In the genomic region with DNA sequence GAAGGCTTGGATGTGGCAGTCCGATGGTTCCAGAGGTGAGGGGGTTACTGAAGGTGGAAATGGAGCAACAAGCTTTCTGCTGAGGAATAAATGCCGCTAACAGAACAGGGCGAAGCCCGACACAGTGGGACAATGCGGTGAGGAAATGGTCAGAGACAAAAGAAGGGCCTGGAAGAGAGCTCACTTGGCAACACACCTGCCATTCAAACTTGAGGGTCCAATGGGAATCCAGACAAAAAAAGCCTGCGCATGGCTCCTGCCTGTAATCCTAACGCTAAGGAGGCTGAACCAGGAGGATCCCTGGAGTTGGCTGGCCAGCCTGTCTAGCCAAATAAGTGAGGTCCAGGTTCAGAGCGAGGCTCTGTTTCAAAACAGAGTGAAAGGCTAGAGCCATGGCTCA, we compare ENCODE assay signal across 30 mouse cellular contexts. TPM values are rescaled to one million over a fixed set of nuclear protein-coding genes. Genes with fewer than 3 reads are reported as not detected.
DNase-seq lines count a peak whose midpoint lies in the region; ATAC-seq lines count a peak whose summit lies in the region.
"Had no signal": no experiment of that assay in that cellular context is flagged by ENCODE, and none has a peak within 500 bp of the region (broad histone marks: within the 10 kb centered on the region; RNA-seq: fewer than 3 reads in every experiment).

No protein-coding gene starts in this region.

- no peak overlapping the region for H3K4me2 ChIP-seq in forebrain, embryonic 11.5 days (ENCODE audit: low read depth, low read length, severe bottlenecking)
- H3K4me2 ChIP-seq in forebrain, embryonic 13.5 days = no peak overlapping the region
- H3K4me2 ChIP-seq: embryonic facial prominence, embryonic 12.5 days; embryonic facial prominence, embryonic 15.5 days; forebrain, embryonic 12.5 days; heart, embryonic 13.5 days; hindbrain, embryonic 14.5 days had no signal

- H3K27ac ChIP-seq in forebrain, embryonic 11.5 days (ENCODE audit: low read depth, low read length) = no peak overlapping the region
- H3K27ac ChIP-seq in forebrain, embryonic 13.5 days = no peak overlapping the region
- H3K27ac ChIP-seq: embryonic facial prominence, embryonic 12.5 days; embryonic facial prominence, embryonic 15.5 days; forebrain, embryonic 12.5 days; heart, adult 2 months; heart, embryonic 10.5 days; heart, embryonic 13.5 days; hindbrain, embryonic 14.5 days; hindbrain, postnatal 0 days had no signal

- no peaks in the 10 kb centered on the region for H3K36me3 ChIP-seq in forebrain, embryonic 11.5 days (ENCODE audit: control insufficient read depth, insufficient read depth, low read length)
- H3K36me3 ChIP-seq in forebrain, embryonic 13.5 days (ENCODE audit: poor library complexity, severe bottlenecking) = no peaks in the 10 kb centered on the region
- H3K36me3 ChIP-seq: embryonic facial prominence, embryonic 12.5 days; embryonic facial prominence, embryonic 15.5 days; forebrain, embryonic 12.5 days; heart, embryonic 10.5 days; heart, embryonic 13.5 days had no signal

- no peak overlapping the region for H3K9ac ChIP-seq in forebrain, embryonic 11.5 days (ENCODE audit: low read length)
- no peak overlapping the region for H3K9ac ChIP-seq in forebrain, embryonic 13.5 days
- H3K9ac ChIP-seq: embryonic facial prominence, embryonic 12.5 days; embryonic facial prominence, embryonic 15.5 days; forebrain, embryonic 12.5 days; heart, embryonic 13.5 days; hindbrain, embryonic 14.5 days had no signal

- H3K27me3 ChIP-seq in forebrain, embryonic 11.5 days (ENCODE audit: control insufficient read depth, insufficient read depth, low read length) = no peaks in the 10 kb centered on the region
- H3K27me3 ChIP-seq in forebrain, embryonic 13.5 days = no peaks in the 10 kb centered on the region
- H3K27me3 ChIP-seq: embryonic facial prominence, embryonic 12.5 days; embryonic facial prominence, embryonic 15.5 days; forebrain, embryonic 12.5 days had no signal

- no peaks in the 10 kb centered on the region; the same call in 1 of the 2 replicates for H3K4me1 ChIP-seq in forebrain, embryonic 11.5 days (replicated peaks; ENCODE audit: control insufficient read depth, insufficient read depth, low read length)
- H3K4me1 ChIP-seq in forebrain, embryonic 13.5 days = peaks cover 10% of the 10 kb centered on the region; the same call in 1 of the 2 replicates
- H3K4me1 ChIP-seq: embryonic facial prominence, embryonic 12.5 days; heart, embryonic 13.5 days had no signal

- no peak for ATAC-seq in forebrain, embryonic 11.5 days (replicated peaks; ENCODE audit: low FRiP score)
- no peak for ATAC-seq in forebrain, embryonic 13.5 days
- ATAC-seq: forebrain, embryonic 16.5 days; hindbrain, postnatal 0 days; inflammation-experienced regulatory T-cells, adult 6 months; intestine, embryonic 16.5 days had no signal

- H3K4me3 ChIP-seq in forebrain, embryonic 11.5 days (ENCODE audit: low read depth, low read length) = no peak overlapping the region
- H3K4me3 ChIP-seq in forebrain, embryonic 13.5 days = no peak overlapping the region
- H3K4me3 ChIP-seq: embryonic facial prominence, embryonic 12.5 days; embryonic facial prominence, embryonic 15.5 days; forebrain, embryonic 12.5 days; heart, adult 2 months; heart, embryonic 10.5 days; heart, embryonic 13.5 days had no signal

- H3K9me3 ChIP-seq in forebrain, embryonic 11.5 days (ENCODE audit: control insufficient read depth, low read length) = no peaks in the 10 kb centered on the region
- no peaks in the 10 kb centered on the region for H3K9me3 ChIP-seq in forebrain, embryonic 13.5 days (replicated peaks)
- H3K9me3 ChIP-seq: embryonic facial prominence, embryonic 12.5 days; embryonic facial prominence, embryonic 15.5 days; forebrain, embryonic 12.5 days; heart, embryonic 10.5 days; heart, embryonic 13.5 days had no signal

- 91% methylated on average over 8 of the region's 8 CpGs for WGBS in forebrain, embryonic 11.5 days
- WGBS in forebrain, embryonic 13.5 days = 96% methylated on average over 8 of the region's 8 CpGs

- DNase-seq in forebrain, embryonic 11.5 days (ENCODE audit: low spot score) = peak; percentile 38
- DNase-seq in 416B (ENCODE audit: low read depth) (peak; percentile 12), ES-CJ7 (ENCODE audit: low read depth, low spot score) (peak; percentile 68), WW6 (ENCODE audit: low read depth, low spot score) (peak; percentile 46)
- no peak for DNase-seq in embryo, embryonic 11 days
- DNase-seq in left cerebral cortex, adult 11 months (ENCODE audit: low spot score) = no peak
- no peak for DNase-seq in layer of hippocampus, postnatal 36 days
- DNase-seq: adrenal gland, adult 2 months; adrenal gland, postnatal 25 days; B cell, adult 2 months; cerebellum, adult 11-12 months; cerebellum, adult 8-10 months; cerebellum, postnatal 14 days; gastrocnemius, postnatal 10 days; gastrocnemius, postnatal 36 days; heart, adult 2 months; heart, postnatal 14 days; heart, postnatal 4 days had no signal

RNA-seq across cellular contexts. Expression of a gene that starts 4.5 kb away (rescaled TPM):
- polyA plus RNA-seq in forebrain, embryonic 11.5 days (2014; fragmentation: Nextera tagmentation; extraction: Ambion mirVana) = 0.61 and 1.1 TPM in 2 replicates
- polyA plus RNA-seq in forebrain, embryonic 13.5 days (2015; fragmentation: Nextera tagmentation; extraction: Ambion mirVana) = 0.10 and 0.40 TPM in 2 replicates
- total RNA-seq in layer of hippocampus, postnatal 36 days (2021) = under 1 TPM in 1 of 2 experiments, not detected in 1; 0.17 TPM
- total RNA-seq: adrenal gland, adult 2 months; adrenal gland, postnatal 25 days; granulocyte monocyte progenitor cell, adult 5-6 weeks had no signal
- polyA plus RNA-seq: inflammation-experienced regulatory T-cells, adult 6 months had no signal

RNA-seq across cellular contexts. Expression of a gene that starts 35.1 kb away (rescaled TPM):
- polyA plus RNA-seq in forebrain, embryonic 11.5 days (2014; fragmentation: Nextera tagmentation; extraction: Ambion mirVana) = 313 and 346 TPM in 2 replicates
- 225 and 238 TPM in 2 replicates for polyA plus RNA-seq in forebrain, embryonic 13.5 days (2015; fragmentation: Nextera tagmentation; extraction: Ambion mirVana)
- 100 to 1,000 TPM in 1 of 2 experiments, 10 to 100 TPM in 1; 99.1 to 105 TPM for total RNA-seq in layer of hippocampus, postnatal 36 days (2021)

Comparison
In these comparisons a context has a peak if more than half of its experiments do, and no peak if none do; other contexts are left out.
1. DNase-seq: peak in forebrain, embryonic 11.5 days (single experiment), 416B (single experiment), ES-CJ7 (single experiment) and WW6 (single experiment); none in embryo, embryonic 11 days (single experiment), left cerebral cortex, adult 11 months (single experiment) and layer of hippocampus, postnatal 36 days (0 of 2).